ENCODE assay signal across 8 mouse cellular contexts in the genomic region with DNA sequence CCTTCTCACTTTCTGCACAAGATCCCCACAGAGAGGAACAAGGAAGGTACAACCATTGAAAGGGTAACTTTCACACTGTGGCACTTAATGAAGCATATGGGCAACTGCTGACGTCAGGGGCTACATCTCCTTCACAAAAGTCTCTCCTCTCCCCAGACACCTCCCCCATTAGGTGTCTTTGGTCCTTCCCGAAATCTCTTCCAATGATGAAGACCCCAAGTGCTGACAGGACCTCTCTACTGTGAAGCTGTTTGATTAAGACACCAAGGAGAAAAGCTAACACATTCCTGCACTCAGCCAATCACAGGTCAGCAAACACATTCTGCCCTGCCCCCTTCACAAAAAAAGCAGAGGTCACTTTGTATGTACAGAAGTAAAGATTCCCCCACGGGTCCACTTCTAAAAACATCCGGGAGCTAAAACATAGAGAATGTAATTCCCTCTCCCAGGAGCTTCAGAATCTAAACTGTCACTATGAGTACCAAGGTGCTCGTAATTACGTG.
A peak's percentile ranks its signal among the peaks of the same experiment; 100 is the strongest.
DNase-seq lines count a peak whose midpoint lies in the region; ATAC-seq and TF ChIP-seq lines count a peak whose summit lies in the region.

No protein-coding gene starts in this region.

- no peak overlapping the region for H3K27ac ChIP-seq in kidney, embryonic 16.5 days (ENCODE audit: low read length)
- H3K27ac ChIP-seq in embryonic facial prominence, embryonic 13.5 days = no peak overlapping the region
- no peak overlapping the region for H3K27ac ChIP-seq in intestine, embryonic 15.5 days
- H3K27ac ChIP-seq in neural tube, embryonic 13.5 days (replicated peaks) = no peak overlapping the region; the same call in 1 of the 2 replicates
- no peak overlapping the region for H3K27ac ChIP-seq in thymus, adult 2 months (ENCODE audit: control insufficient read depth, insufficient read depth, low read length)

- peak overlapping the region; percentile 92 for H3K4me3 ChIP-seq in kidney, embryonic 16.5 days (ENCODE audit: low read length)
- H3K4me3 ChIP-seq in embryonic facial prominence, embryonic 13.5 days = peak overlapping the region; percentile 83
- peak overlapping the region; percentile 97; the same call in 1 of the 2 replicates for H3K4me3 ChIP-seq in intestine, embryonic 15.5 days (replicated peaks)
- peak overlapping the region; percentile 72 for H3K4me3 ChIP-seq in neural tube, embryonic 13.5 days
- no peak overlapping the region for H3K4me3 ChIP-seq in thymus, adult 2 months (ENCODE audit: control insufficient read depth, insufficient read depth, low read length)

- H3K4me2 ChIP-seq in kidney, embryonic 16.5 days (replicated peaks; ENCODE audit: low read depth, low read length) = peak overlapping the region; percentile 99
- H3K4me2 ChIP-seq in embryonic facial prominence, embryonic 13.5 days = peak overlapping the region; percentile 98
- H3K4me2 ChIP-seq in intestine, embryonic 15.5 days (replicated peaks) = peak overlapping the region; percentile 99
- H3K4me2 ChIP-seq in neural tube, embryonic 13.5 days = peak overlapping the region; percentile 89

- peaks cover 21% of the 10 kb centered on the region for H3K4me1 ChIP-seq in kidney, embryonic 16.5 days (ENCODE audit: insufficient read depth, low read length)
- H3K4me1 ChIP-seq in embryonic facial prominence, embryonic 13.5 days = peaks cover 21% of the 10 kb centered on the region
- peaks cover 10% of the 10 kb centered on the region for H3K4me1 ChIP-seq in intestine, embryonic 15.5 days (replicated peaks)
- H3K4me1 ChIP-seq in neural tube, embryonic 13.5 days (replicated peaks) = peaks cover 30% of the 10 kb centered on the region
- H3K4me1 ChIP-seq in thymus, adult 2 months (replicated peaks; ENCODE audit: control insufficient read depth, insufficient read depth, low read length) = 0 out of 2 replicates have a peak, but pooled peaks cover 3% of the 10 kb centered on the region

- no peak for DNase-seq in kidney, adult 9 months
- no peak for DNase-seq in cerebellum, adult 8-10 months
- no peak for DNase-seq in thymus, adult 2 months
- DNase-seq in testis, postnatal 14 days (ENCODE audit: low spot score) = no peak

- peak overlapping the region; percentile 89 for H3K9ac ChIP-seq in kidney, embryonic 16.5 days (replicated peaks; ENCODE audit: low read length)
- peak overlapping the region; percentile 91 for H3K9ac ChIP-seq in embryonic facial prominence, embryonic 13.5 days
- H3K9ac ChIP-seq in intestine, embryonic 15.5 days = peak overlapping the region; percentile 79; the same call in 1 of the 2 replicates
- peak overlapping the region; percentile 82 for H3K9ac ChIP-seq in neural tube, embryonic 13.5 days

- TF ChIP-seq POLR2A in thymus, adult 2 months (IDR thresholded peaks at IDR 0.05; ENCODE audit: control insufficient read depth, extremely low read depth, insufficient read depth, low read length, poor library complexity) = no peak

- no peak for TF ChIP-seq CTCF in thymus, adult 2 months (IDR thresholded peaks at IDR 0.05; ENCODE audit: borderline replicate concordance, control insufficient read depth, extremely low read depth, insufficient read depth, low read length, poor library complexity)

- H3K9me3 ChIP-seq in kidney, embryonic 16.5 days (ENCODE audit: low read length) = no peaks in the 10 kb centered on the region
- no peaks in the 10 kb centered on the region for H3K9me3 ChIP-seq in embryonic facial prominence, embryonic 13.5 days
- H3K9me3 ChIP-seq in intestine, embryonic 15.5 days = no peaks in the 10 kb centered on the region
- no peaks in the 10 kb centered on the region for H3K9me3 ChIP-seq in neural tube, embryonic 13.5 days

- WGBS in kidney, embryonic 16.5 days = 9% methylated on average over 6 of the region's 6 CpGs
- 3% methylated on average over 6 of the region's 6 CpGs for WGBS in embryonic facial prominence, embryonic 13.5 days
- WGBS in intestine, embryonic 15.5 days = 9% methylated on average over 6 of the region's 6 CpGs
- WGBS in neural tube, embryonic 13.5 days = 3% methylated on average over 6 of the region's 6 CpGs
- WGBS in thymus, adult 2 months = 13% methylated on average over 6 of the region's 6 CpGs

- peaks cover 25% of the 10 kb centered on the region for H3K27me3 ChIP-seq in kidney, embryonic 16.5 days (ENCODE audit: insufficient read depth, low read length)
- H3K27me3 ChIP-seq in embryonic facial prominence, embryonic 13.5 days = 0 out of 2 replicates have a peak, but pooled peaks cover 3% of the 10 kb centered on the region
- H3K27me3 ChIP-seq in intestine, embryonic 15.5 days (replicated peaks) = no peaks in the 10 kb centered on the region
- H3K27me3 ChIP-seq in neural tube, embryonic 13.5 days = peaks cover 22% of the 10 kb centered on the region
- H3K27me3 ChIP-seq in thymus, adult 2 months (ENCODE audit: control insufficient read depth, insufficient read depth, low read length) = peaks cover 12% of the 10 kb centered on the region

- no peak for ATAC-seq in kidney, embryonic 16.5 days (ENCODE audit: low FRiP score, low TSS enrichment)
- no peak for ATAC-seq in embryonic facial prominence, embryonic 13.5 days (ENCODE audit: insufficient number of reproducible peaks, insufficient read depth, low FRiP score, low TSS enrichment, low read depth)
- no peak for ATAC-seq in intestine, embryonic 15.5 days
- no peak for ATAC-seq in neural tube, embryonic 13.5 days (ENCODE audit: low read depth)

- H3K36me3 ChIP-seq in kidney, embryonic 16.5 days (ENCODE audit: insufficient read depth, low read length) = no peaks in the 10 kb centered on the region
- no peaks in the 10 kb centered on the region for H3K36me3 ChIP-seq in embryonic facial prominence, embryonic 13.5 days
- no peaks in the 10 kb centered on the region for H3K36me3 ChIP-seq in intestine, embryonic 15.5 days
- no peaks in the 10 kb centered on the region for H3K36me3 ChIP-seq in neural tube, embryonic 13.5 days
- no peaks in the 10 kb centered on the region for H3K36me3 ChIP-seq in thymus, adult 2 months (ENCODE audit: control insufficient read depth, insufficient read depth, low read length)
